Mouse (Mus musculus) cortical plate, adult 2 months (tissue): ENCODE results near the gene Cdh23.

ENCODE experiments used
- CTCF ChIP-seq: fragments of 200-500 bp; IDR thresholded peaks from 2 replicates; pipeline ENCODE4 v1.5.1; 2011; ENCODE audit warnings: mild to moderate bottlenecking, control low read depth, low read length; ENCODE audit not compliant: insufficient read depth; ENCODE audit errors: extremely low read depth
- POLR2A ChIP-seq: fragments of 200-500 bp; IDR thresholded peaks from 2 replicates; pipeline ENCODE4 v1.6.1; 2011; ENCODE audit warnings: mild to moderate bottlenecking, low read length, control low read depth; ENCODE audit not compliant: insufficient read depth; ENCODE audit errors: extremely low read depth

DNA sequence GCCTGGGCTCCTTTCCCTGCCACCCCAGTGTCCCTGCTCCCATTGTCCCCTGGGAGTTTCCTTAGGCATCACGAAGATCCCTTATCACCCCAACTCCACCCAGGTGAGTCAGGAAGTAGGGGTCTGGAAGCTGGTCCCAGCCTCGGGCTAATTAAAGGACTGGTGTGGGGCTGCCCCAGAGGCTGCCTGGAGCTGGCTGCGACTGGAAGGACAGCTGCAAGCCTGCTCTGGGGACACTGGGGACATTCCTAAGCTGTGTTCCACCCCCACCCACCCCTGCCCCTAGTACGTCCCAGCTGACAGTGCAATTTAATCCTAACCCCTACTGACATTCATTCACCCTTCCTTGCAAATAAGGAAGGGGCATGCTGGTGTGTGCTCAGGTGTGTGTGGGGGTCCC lies 263.6 kb downstream of the Cdh23 start:
- TF ChIP-seq POLR2A = no peak
- no peak for TF ChIP-seq CTCF
